Mouse (Mus musculus): ENCODE measurements at regions not wholly inside any gene's neighbourhood (a gene's known extent, or its start where the extent isn't known, plus 50 kb on each side); places are given as distances from the start of the nearest gene placed in this dataset.

- no peak for DNase-seq (ENCODE audit: low spot score)
Measured at GRCm38 (mm10) chr4:137216908-137217497, 60.3 kb upstream of the Wnt4 start.

- DNase-seq (ENCODE audit: low spot score), result no peak
Measured at GRCm38 (mm10) chr4:137214573-137214972, 62.7 kb upstream of the Wnt4 start.

- DNase-seq (ENCODE audit: low spot score), result no peak
Measured at GRCm38 (mm10) chr4:137212846-137213245, 64.4 kb upstream of the Wnt4 start.

- DNase-seq (ENCODE audit: low spot score), result peak; percentile 29
Measured at GRCm38 (mm10) chr4:137212106-137212505, 65.2 kb upstream of the Wnt4 start.

GRCm38 (mm10) chr4:137211288-137211687 lies 66.0 kb upstream of the Wnt4 start:
- no peak for DNase-seq (ENCODE audit: low spot score)

- DNase-seq (ENCODE audit: low spot score), result no peak
Measured at GRCm38 (mm10) chr4:137210525-137210924, 66.8 kb upstream of the Wnt4 start.

GRCm38 (mm10) chr4:137200968-137201367 lies 76.3 kb upstream of the Wnt4 start:
- DNase-seq (ENCODE audit: low spot score), result no peak

GRCm38 (mm10) chr4:137200426-137200825 lies 76.9 kb upstream of the Wnt4 start:
- no peak for DNase-seq (ENCODE audit: low spot score)

- no peak for DNase-seq (ENCODE audit: low spot score)
Measured at GRCm38 (mm10) chr4:137196491-137196974, 80.8 kb upstream of the Wnt4 start.

- no peak for DNase-seq (ENCODE audit: low spot score)
Measured at GRCm38 (mm10) chr4:137194106-137194505, 83.2 kb upstream of the Wnt4 start.

GRCm38 (mm10) chr4:137190625-137191024 lies 86.7 kb upstream of the Wnt4 start:
- DNase-seq (ENCODE audit: low spot score), result no peak

- no peak for DNase-seq (ENCODE audit: low spot score)
Measured at GRCm38 (mm10) chr4:137189801-137190200, 87.5 kb upstream of the Wnt4 start.

- no peak for DNase-seq (ENCODE audit: low spot score)
Measured at GRCm38 (mm10) chr4:137189058-137189457, 88.2 kb upstream of the Wnt4 start.

- DNase-seq (ENCODE audit: low spot score), result no peak
Measured at GRCm38 (mm10) chr4:137187592-137187991, 89.7 kb upstream of the Wnt4 start.

- no peak for DNase-seq (ENCODE audit: low spot score)
Measured at GRCm38 (mm10) chr4:137187051-137187450, 90.2 kb upstream of the Wnt4 start.

GRCm38 (mm10) chr4:137185001-137185400 lies 92.3 kb upstream of the Wnt4 start:
- DNase-seq (ENCODE audit: low spot score), result no peak

- no peak for DNase-seq (ENCODE audit: low spot score)
Measured at GRCm38 (mm10) chr4:137183181-137183850, 94.0 kb upstream of the Wnt4 start.

- no peak for DNase-seq (ENCODE audit: low spot score)
Measured at GRCm38 (mm10) chr4:137182547-137182946, 94.7 kb upstream of the Wnt4 start.

- no peak for DNase-seq (ENCODE audit: low spot score)
Measured at GRCm38 (mm10) chr4:137181252-137181651, 96.0 kb upstream of the Wnt4 start.

- DNase-seq (ENCODE audit: low spot score), result no peak
Measured at GRCm38 (mm10) chr4:137180083-137180482, 97.2 kb upstream of the Wnt4 start.

- DNase-seq (ENCODE audit: low spot score), result no peak
Measured at GRCm38 (mm10) chr4:137178833-137179232, 98.5 kb upstream of the Wnt4 start.

GRCm38 (mm10) chr4:137164933-137165332 lies 112.4 kb upstream of the Wnt4 start:
- no peak for DNase-seq (ENCODE audit: low spot score)

- DNase-seq (ENCODE audit: low spot score), result peak; percentile 61
Measured at GRCm38 (mm10) chr4:137164429-137164828, 112.9 kb upstream of the Wnt4 start.

- no peak for DNase-seq (ENCODE audit: low spot score)
Measured at GRCm38 (mm10) chr4:137163962-137164361, 113.3 kb upstream of the Wnt4 start.
